Mouse (Mus musculus): ENCODE results near the gene Crhr1. TPM values are rescaled to one million over a fixed set of nuclear protein-coding genes. Genes with fewer than 3 reads are reported as not detected.
"Not testable (repeated sequence)": the region's sequence is repeated elsewhere in the genome, so short reads cannot be mapped to it uniquely, and the experiment has no call there.

Gene Crhr1
- total RNA-seq, 2 experiments from 2014 or later: not detected

DNA sequence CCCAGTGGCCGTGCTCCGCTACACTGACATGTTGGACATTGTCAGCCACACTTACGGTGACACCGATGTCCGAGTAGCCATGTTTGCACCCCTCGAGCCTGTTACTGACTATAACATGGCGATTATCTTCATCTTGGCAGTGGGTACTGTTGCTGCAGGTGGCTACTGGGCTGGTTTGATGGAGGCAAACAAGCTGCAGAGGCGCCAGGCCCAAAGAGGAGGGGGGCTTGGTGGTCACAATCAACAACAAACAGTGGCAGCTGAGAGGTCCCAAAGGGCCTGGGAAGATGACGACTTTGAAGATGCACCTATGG is 54.1 kb downstream of the Crhr1 start:
- ATAC-seq (replicated peaks; ENCODE audit: low FRiP score, poor library complexity, severe bottlenecking): no peak

DNA sequence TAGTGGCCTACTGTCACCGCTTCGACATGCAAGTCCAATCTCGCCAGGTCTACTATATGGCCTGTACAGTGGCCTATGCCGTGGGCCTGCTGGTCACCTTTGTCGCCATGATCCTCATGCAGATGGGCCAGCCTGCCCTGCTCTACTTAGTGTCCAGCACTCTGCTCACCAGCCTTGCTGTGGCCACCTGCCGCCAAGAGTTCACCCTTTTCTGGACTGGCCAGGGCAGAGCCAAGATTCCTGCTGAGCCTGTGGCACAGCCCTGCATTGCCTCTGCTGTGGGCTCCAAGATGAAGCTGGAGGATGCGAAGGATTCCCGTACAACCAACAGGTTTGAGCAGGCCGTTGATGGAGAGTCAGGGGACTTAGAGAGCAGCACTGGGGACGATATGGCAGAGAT is 55.1 kb downstream of the Crhr1 start:
- ATAC-seq (replicated peaks; ENCODE audit: low FRiP score, poor library complexity, severe bottlenecking): no peak

DNA sequence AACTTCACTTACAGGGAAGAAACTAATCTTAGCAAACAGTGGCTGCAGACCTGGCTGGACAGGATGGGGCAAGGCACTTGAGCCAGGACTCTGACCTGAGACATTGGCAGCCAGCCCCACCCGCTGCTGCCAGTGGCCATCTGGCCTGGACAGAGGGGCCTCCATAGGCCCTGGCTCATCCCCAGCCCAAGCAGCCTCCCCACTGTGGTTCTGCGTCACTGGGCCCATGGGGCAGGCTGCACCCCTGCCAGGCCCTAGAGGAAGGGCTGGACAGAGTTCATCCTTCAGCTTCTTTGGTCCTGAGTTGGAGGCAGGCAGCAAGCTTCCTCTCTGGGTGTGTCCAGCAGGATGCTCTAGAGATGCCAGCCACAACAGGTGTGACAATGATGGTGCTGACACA is 57.4 kb downstream of the Crhr1 start:
- ATAC-seq (replicated peaks; ENCODE audit: low FRiP score, poor library complexity, severe bottlenecking): no peak

DNA sequence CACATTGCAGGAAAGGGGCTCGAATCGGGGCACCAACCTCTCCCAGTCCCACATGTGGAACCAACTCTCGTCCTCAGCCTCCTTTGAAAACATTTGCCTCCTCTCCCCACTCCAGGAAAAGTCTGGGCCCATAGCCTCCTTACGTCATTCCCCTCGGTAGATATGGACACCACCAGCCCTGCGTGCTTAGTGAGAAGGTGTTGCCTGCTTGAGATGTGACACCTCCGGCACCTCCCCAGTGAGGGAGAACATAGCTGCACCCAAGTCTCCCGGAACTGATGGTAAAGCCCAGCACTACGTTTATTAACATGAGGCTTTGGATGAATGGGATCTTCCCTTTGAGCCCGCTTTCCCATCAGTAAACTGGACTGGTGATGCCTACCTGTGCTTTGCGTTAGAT is 62.7 kb downstream of the Crhr1 start:
- no peak for ATAC-seq (replicated peaks; ENCODE audit: low FRiP score, poor library complexity, severe bottlenecking)

DNA sequence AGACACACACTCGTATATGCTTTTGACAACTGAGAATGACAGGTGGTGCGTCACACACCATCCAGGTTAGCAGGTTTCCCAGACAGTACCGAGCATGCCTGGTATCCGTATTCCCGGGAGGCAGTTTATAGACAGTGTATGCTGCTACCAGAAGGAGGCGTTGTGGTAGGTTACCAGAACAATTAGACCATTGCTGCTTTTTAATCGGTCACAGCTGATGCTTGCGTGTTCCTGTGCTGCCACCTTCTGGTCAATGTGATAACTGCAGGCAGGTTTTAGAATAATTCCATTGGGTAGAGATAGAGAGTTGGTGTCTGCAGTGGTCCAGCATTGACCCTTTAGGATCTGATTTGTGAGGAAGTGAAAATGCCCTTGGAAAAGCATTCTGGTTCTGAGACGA is 63.1 kb downstream of the Crhr1 start:
- ATAC-seq (replicated peaks; ENCODE audit: low FRiP score, poor library complexity, severe bottlenecking): peak; percentile 75

DNA sequence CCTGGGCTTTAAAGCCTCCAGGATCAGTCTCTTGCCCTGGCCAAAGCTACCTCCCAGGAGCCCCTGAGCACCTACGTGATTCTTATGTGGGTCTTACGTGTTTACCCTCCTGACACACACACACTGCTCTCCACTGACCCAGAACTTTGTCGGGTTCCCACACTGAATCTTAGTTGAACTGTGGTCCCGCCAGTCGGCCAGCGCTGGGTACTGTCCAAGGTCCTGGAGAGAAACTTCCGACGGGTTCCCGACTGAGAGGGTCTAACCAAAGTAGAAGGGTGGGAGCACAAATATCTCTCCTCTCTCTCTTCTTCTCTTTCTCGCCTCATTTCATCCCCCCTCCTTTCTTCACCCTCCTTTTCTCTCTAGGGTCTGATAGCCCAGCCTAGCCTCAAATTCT is 65.2 kb downstream of the Crhr1 start:
- no peak for ATAC-seq (replicated peaks; ENCODE audit: low FRiP score, poor library complexity, severe bottlenecking)

DNA sequence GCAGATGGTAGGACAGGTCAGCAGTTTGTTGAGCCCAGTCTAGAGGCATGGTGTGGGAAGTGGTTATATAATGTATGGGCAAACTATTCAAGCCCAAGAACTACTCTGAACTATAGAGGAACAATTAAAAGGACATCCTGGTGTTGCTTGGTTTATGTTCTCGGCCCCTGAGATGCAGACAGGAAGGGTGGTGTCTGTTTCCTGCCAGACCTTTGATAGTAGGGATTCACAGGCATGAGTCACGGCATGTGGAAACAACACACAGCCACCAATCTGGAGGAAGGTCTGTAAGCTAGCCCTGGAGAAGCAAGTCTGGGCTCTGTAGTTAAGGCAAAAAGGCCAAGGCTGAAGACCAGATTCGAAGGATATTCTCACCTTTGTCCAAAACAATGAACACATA is 70.6 kb downstream of the Crhr1 start:
- no peak for ATAC-seq (replicated peaks; ENCODE audit: low FRiP score, poor library complexity, severe bottlenecking)

DNA sequence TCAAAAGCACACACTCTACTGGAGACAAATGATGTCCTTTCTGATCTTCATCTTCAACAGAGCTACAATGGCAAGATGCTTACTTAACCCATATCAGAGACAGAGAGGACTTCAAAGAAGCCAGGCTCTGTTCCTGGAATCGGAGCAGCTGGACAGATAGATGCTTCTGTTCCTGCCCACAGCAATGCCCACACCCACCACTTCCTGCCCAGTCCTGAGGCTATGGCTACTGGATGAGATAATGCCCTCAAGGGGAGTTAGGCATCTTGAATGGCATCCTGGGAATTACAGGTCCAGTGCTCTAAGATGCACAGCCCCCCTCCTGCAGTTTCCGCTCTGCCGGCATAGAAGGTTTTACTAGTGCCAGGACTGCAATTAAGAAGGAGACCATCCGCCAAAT is 73.9 kb downstream of the Crhr1 start:
- ATAC-seq (replicated peaks; ENCODE audit: low FRiP score, poor library complexity, severe bottlenecking): no peak

DNA sequence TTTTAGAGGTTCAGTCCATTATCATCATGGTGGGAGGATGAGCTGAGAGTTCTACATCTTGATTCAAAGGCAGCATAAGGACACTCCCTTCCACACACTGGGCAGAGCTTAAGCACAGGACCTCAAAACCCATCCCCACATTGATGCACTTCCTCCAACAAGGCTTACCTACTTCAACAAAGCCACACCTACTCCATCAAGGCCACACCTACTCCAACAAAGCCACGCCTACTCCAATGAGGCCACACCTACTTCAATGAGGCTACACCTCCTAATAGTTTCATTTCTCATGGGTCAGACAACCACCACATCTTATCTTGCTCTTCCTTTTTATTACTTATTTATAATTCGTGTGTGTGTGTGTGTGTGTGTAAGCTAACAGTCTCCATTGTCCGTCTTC is 76.4 kb downstream of the Crhr1 start:
- ATAC-seq (replicated peaks; ENCODE audit: low FRiP score, poor library complexity, severe bottlenecking): no peak

DNA sequence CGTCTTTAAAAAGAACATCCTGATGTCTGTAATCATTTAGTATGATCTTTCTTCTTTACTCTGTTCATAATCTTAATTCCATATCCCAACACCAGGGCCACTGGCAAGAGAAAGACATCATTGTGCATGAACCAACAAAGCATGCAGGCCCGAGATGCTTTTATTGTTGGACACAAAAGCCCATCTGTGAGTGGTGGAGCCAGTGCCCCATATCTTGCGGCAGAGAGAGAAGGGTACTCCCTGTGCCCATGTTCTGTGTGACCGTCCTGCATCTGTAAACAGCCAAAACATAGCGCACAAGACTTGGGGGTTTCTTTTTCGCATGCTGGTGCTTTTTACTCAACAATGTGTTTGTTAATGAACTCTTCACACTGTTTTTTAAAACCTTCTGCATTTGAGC is 78.6 kb downstream of the Crhr1 start:
- ATAC-seq (replicated peaks; ENCODE audit: low FRiP score, poor library complexity, severe bottlenecking): no peak

DNA sequence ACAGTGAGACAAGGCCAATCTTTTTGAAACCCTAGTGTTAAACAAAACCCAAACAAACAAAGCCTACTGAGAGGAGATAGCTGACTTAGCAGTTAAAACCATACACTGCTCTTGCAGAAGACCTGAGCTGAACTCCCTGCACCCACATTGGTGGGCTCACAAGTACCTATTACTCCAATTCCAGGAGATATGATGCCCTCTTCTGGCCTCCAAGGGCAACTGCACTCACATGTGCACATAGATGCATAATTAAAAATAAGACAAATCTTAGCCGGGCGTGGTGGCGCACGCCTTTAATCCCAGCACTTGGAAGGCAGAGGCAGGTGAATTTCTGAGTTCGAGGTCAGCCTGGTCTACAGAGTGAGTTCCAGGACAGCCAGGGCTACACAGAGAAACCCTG is 81.5 kb downstream of the Crhr1 start:
- ATAC-seq (replicated peaks; ENCODE audit: low FRiP score, poor library complexity, severe bottlenecking): not testable (repeated sequence)

DNA sequence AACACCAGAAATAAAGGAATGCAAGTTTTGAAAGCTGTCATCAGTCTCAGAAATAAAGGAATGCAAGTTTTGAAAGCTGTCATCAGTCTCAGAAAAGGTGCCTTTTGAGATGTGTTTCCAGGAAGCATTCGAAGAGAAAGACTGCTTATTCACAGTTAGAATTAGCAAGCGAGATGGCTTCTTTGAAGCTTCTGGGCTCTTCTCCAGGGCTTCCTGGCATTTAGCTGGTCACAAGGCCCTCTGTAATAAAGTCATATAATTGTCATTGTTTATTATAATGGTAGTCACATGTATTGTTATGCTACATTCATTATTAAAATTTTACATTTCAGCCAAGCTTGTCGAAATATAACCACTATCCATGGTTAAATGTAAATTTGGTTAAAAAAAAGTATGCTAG is 85.4 kb downstream of the Crhr1 start:
- ATAC-seq (replicated peaks; ENCODE audit: low FRiP score, poor library complexity, severe bottlenecking): no peak

DNA sequence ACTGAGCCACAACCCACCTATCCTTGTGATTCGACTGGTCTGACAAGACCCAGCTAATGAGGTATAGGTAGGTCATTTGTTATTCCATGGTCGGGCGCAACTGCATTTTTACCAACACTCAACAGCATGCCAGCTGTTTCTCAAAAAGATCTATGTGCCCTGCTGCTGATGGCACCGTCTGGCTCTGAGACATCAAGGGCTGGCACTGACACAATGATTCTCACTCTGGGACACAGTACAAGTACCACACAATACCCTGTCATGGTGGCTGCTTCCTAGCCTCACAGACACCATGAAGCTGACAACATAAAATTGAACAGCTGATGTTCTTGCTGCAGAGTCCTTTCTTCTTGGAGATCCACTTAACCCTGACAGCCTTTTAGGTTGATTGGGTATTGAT is 87.6 kb downstream of the Crhr1 start:
- ATAC-seq (replicated peaks; ENCODE audit: low FRiP score, poor library complexity, severe bottlenecking): no peak

DNA sequence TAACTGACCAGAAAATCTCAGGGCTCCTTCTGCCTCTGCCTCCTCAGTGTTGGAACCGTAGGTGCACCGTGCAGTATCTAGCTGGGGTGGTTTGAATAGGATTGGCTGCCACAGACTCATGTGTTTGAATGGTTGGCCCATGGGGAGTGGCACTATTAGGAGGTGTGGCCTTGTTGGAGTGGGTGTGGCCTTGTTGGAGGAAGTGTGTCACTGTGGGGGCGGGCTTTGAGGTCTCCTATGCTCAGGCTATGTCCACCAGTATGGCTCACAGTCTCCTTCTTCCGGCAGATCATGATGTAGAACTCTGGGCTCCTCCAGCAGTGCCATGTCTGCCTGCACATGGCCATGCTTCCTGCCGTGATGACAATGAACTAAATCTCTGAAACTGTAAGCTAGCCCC is 89.1 kb downstream of the Crhr1 start:
- ATAC-seq (replicated peaks; ENCODE audit: low FRiP score, poor library complexity, severe bottlenecking): no peak

DNA sequence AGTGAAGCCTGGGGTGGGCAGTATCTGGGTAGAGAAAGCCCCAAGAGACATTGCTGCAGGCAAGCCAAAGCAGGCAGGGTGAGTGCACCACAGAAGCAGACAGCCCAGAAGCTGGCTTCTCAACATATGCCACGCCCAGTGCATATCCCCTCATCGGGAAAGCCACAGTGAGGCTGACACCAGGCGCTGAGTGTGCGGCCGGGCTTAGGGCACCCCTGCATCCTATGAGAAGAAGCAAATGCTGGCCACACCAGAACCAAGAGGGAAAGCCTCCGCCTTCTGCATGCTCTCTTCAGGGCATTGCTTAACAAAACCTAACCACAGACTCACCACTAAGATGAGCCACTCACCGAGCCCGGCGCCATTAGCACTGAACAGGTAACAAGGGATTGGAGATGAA is 90.6 kb downstream of the Crhr1 start:
- ATAC-seq (replicated peaks; ENCODE audit: low FRiP score, poor library complexity, severe bottlenecking): no peak

Other genes starting within 250 kb of the Crhr1 start
- gene Nsf, start 178.8 kb upstream of the Crhr1 start, total RNA-seq (2015; ENCODE audit: low replicate concordance): 7.9 and 14.4 TPM in 2 replicates
- 13.5 and 14.5 TPM in 2 replicates for gene Nsf, start 178.8 kb upstream of the Crhr1 start, total RNA-seq (2017; ENCODE audit: low replicate concordance)
- gene Arf2, start 166.1 kb upstream of the Crhr1 start, total RNA-seq (2015; ENCODE audit: low replicate concordance): 7.5 and 9.4 TPM in 2 replicates
- 9.9 and 10.5 TPM in 2 replicates for gene Arf2, start 166.1 kb upstream of the Crhr1 start, total RNA-seq (2017; ENCODE audit: low replicate concordance)
- not detected in 2 replicates for gene Sppl2c, start 53.5 kb downstream of the Crhr1 start, total RNA-seq (2015; ENCODE audit: low replicate concordance)
- gene Sppl2c, start 53.5 kb downstream of the Crhr1 start, total RNA-seq (2017; ENCODE audit: low replicate concordance): not detected in 2 replicates
- gene Mapt, start 98.5 kb downstream of the Crhr1 start, total RNA-seq (2015; ENCODE audit: low replicate concordance): not detected in 2 replicates
- not detected in 2 replicates for gene Mapt, start 98.5 kb downstream of the Crhr1 start, total RNA-seq (2017; ENCODE audit: low replicate concordance)